Mouse (Mus musculus) T-helper 17 cell (primary cell): ENCODE results near the gene Mov10l1.

ENCODE experiments used
- in situ Hi-C, 2 experiments: fragments of 300-600 bp; cut with MboI, MseI; formaldehyde crosslinking; loops; 1 replicate in 1 of 2; 2 replicates in 1 of 2; pipeline ENCODE4 v1.15.1; 2025; ENCODE audit warnings: high pct_unique_total_duplicates in 2 of 2

The Mov10l1 gene

DNA sequence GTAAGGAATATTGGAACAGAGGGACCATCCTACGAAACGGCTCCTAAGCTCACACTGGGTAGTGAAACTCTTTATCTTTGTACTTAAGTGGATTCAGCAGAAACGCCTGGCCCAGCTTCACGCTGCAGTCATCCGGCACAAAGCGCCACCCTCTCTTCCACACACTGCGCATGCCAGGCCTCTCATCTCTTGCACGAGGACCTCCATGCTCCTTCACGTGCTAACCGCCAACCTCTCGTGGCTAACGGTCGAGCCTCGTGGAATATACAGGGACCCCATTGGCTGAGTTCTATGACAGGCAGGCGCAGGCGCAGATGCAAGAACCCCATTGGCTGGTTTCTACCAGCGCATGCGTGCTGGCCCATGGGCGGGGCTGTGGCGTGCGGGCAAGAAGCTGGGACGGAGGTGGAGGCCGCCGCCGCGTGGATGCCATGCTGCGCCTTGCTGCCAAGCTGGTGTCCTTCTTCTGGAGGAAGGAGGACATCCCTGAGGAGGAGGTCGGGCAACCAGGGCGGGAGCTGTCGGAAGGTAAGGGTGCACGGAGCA is at the start of gene Mov10l1:
Gene Mov10l1 (plus strand): TSS at position 376 of the 546 bp plus-strand sequence.
- in situ Hi-C loops, result no loop called here

DNA sequence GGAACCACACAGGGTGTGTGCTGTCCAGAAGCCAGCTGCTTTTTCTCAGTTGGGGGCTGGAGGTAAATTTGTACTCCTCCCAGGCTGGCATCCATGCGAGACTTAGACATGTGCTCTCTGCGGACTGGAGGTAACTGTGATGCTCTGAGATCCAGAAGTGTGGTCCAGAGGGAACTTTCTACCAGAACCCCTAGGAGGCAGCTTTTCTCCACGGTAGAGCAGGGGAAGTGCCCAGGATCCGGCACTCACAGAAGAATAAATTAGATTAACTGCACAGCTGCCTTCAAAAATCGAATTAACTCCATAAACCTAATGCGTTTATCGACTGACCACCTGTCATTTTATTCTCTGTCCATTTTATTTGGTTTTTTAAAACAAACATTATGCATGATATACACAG is 48.6 kb upstream of the Mov10l1 start:
- in situ Hi-C loops, result loop anchor here in 1 of 2 experiments (10.0 kb wide), 1 partner anchor 1189 kb away; no protein-coding TSS in a partner anchor

DNA sequence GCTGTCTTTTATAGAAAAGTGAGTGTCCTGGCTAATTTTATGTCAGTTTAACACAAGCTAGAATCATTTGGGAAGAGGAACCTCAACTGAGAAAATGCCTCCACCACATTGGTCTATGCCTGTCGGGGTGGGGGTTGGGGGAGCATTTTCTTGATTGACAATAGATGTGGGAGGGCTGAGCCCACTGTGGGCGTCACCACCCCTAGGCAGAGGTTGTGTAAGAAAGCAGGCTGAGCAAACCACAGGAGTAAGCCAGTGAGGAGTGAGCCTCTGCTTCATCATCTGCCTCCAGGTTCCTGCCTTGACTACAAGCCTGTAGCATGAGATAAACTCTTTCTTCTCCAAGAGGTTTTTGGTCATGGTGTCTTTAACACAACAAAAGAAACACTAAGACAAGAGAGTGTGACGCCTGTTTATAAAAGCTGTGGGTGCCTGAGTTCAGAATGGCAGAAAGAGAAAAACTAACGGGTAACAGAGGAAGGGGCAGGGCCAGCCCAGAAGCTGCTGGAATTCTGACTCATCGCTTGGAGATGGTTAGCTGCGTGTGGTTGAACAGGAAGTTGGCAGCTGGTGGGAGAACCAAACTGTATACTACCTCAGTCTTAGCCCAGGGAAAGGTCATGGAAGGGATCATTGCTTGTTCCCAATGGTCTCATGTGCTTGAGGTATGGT is 46.0 kb upstream of the Mov10l1 start:
- in situ Hi-C loops, result loop anchor here in 1 of 2 experiments (5.0 to 10.0 kb wide), 2 partner anchors 76 to 1192 kb away; no protein-coding TSS in a partner anchor

DNA sequence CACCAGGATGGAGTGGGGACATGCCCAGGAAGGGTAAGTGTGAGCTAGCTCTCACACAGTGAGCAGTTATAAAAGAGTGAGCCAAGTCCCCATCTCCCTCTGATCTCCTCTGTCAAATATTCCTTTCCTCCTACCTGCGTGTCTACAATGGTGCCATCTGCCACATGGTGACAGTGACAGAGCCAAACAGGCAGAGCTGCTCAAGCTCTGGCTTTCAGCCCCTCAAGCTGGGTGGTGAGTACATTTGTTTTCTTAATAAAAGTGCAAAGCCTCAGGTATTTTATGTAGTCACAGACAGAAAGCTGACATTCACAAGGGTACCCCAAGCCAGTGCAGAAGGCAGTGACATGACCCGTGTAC is 45.4 kb upstream of the Mov10l1 start:
- in situ Hi-C loops, result loop anchor here in 1 of 2 experiments (5.0 to 10.0 kb wide), 2 partner anchors 75 to 1192 kb away; no protein-coding TSS in a partner anchor

DNA sequence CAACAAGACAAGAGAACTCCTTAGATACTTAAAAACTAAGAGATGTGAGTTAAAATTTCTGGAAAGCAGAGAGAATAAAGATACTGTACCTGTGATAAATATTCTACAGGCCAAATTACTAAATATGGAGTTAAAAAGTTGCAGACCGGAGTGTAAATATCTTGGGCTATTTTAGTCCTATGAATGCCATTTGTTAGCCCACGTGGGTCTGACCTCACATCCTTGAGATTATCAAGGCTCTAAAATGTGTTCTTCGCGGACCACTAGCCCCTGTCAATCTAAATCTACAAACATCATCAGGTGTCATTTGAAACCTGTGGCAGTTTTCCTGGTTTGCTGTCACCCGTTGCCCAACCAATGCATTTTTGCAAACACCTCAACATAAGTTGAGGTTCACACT is 39.9 kb upstream of the Mov10l1 start:
- in situ Hi-C loops, result no loop called here

DNA sequence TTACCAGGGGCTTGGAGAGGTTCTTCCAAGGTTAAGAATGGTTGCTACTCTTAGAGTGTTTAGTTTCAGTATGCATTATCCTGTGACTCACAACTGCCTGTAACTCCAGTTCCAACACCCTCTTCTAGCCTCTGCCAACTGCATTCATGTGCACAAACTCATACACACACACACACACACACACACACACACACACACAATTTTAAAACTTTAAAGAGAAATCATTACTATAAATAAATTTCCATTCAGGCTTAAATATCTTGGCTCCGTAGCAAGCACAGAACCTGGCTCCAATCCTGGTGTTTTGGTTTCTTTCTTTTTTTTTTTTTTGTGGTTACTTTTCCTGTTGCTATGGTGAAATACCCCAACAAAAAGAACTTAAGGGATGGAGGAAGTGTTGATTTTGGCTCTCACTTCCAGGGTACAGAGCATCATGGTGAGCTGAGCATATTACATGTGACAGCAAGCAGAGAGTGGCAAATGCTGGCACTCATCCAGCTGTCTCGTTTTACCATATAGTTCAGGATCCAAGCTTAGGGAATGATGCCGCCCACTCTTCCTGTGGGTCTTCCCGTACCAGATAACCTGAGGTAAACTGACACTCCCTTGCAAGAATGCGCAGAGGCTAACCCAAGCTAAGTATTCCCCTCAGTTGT is 38.7 kb upstream of the Mov10l1 start:
- in situ Hi-C loops, result no loop called here

DNA sequence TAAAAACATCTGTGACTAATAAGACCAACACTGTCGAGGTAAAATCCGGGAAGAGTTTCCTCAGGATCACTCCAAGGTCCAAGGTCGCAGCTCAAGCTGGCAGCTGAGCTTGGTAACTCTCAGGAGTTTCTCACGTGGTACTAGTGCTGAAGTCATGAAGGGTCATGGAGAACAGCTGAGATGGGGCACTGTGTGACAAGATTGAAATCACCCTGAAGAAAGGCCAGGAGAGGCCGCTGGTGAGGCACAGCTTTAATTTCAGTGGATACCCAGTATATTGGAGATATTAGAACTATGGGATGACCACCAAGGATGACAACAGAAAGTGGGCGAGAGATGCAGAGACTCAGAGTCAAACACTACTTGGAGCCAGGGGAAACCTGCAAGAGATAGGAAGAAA is 35.9 kb upstream of the Mov10l1 start:
- in situ Hi-C loops, result no loop called here

DNA sequence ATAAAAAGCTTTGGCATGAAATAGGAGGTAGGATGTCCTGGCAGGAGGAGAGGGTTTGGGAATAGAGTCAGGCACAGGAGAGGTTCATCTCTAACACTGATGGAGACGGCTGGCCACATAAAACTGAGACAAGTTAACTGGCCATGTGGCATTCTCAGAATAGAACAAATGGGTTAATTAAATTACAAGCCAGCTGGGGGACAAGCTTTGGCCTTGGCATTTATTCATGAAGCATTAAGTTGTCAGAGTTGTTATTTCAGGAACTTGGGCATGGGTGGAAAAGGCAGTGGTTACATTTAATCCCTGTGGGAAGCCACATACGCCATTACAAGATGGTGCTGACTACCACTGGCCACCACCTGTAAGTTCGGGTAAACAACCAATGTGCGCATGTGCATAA is 31.5 kb upstream of the Mov10l1 start:
- in situ Hi-C loops, result no loop called here

DNA sequence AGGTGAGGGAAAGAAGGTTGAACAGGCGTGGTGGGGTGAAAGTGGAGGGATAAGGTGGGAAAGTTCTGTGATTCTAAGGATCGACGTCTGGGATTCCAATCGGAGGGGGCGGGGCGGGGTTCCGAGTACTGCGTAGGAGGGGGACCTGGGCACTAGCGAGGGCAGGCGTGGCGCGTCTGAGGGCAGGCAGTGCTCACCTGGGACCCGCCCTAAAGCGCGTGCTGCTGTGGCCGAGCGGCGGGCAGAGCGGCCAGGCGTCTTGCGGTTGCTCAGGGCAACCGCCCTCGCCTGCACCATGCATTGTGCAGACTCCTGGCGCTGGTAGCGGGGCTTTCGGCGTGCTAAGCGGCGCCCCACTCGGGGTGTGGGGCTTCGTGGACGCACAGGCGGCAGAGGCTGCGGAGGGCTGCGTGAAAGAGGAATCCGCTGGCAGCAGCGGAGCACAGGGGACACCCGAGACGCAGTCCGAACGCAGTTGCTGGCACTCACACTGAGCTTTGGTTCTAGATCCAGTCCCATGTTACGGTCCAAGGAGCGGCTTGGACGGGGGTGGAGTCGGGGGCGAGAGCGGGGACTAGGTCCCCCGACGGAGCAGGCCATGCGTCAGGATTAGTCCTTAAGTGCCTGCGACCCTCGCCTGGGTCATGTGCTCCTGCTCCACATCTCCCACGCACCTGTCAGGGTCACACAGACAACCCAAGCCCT is 28.2 kb upstream of the Mov10l1 start, which contains the start of gene Ttll8:
Gene Ttll8 (minus strand): TSS at position 51 of the 705 bp plus-strand sequence.
- in situ Hi-C loops, result no loop called here

DNA sequence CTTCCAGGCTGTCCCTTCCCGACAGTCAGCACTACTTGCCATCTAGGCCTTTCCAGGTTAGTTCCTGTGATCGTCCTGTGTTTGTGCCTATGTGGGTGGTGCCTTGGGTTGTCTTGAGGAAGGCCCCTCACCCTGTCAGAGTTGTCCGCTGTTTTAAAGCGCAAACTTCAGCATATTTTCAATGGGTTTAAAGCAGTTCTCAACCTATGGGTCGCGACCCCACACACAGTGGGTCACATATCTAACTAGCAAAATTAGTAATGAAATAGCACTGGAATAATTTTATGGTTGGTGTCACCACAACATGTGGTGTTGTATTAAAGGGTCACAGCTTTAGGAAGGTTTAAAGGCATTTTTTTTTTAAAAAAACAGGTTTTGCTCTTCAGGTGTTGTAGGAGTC is 27.4 kb upstream of the Mov10l1 start:
- in situ Hi-C loops, result no loop called here

DNA sequence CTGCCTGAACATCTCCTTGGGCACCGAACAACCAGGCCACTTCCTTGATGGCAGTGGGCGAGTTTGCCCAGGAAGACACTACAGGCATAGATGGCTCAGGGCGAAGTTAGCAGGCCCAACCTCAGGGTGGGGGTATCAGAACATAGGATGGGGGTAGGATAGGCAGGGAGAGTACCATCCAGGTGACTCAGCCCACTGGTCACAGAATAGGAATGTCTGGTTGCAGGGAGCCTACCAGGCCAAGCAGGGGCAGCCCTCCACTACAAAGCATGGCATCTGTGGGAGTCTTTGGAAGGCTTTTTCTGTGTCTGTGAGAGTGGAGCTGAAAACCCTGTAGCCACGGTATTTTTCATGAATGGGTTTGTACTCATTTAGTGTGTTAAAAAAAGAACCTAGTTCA is 25.2 kb upstream of the Mov10l1 start:
- in situ Hi-C loops, result no loop called here

DNA sequence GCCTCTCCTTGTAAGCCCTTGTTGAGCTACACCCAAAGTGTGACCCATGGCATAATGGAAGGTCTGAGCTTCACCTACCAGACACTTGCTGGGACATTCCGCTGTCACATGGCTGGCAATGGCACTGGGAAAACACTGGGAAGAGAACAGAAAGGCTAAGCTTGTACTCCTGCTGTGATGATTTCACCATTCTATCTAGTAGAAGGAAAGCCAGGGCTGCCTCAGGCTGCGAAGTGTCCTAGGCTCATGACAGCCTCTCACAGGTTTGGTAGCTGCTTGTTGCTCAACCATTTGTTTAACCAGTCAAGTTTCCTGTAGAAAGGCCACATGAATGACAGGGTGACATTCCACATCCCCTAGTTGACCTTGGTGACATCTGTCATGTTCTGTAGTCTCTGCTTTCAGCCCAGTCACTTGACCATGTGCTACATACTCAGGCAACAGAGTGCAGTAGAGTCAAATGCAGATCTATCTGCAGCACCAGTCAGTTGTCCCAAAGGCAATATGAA is 18.6 kb upstream of the Mov10l1 start:
- in situ Hi-C loops, result no loop called here

DNA sequence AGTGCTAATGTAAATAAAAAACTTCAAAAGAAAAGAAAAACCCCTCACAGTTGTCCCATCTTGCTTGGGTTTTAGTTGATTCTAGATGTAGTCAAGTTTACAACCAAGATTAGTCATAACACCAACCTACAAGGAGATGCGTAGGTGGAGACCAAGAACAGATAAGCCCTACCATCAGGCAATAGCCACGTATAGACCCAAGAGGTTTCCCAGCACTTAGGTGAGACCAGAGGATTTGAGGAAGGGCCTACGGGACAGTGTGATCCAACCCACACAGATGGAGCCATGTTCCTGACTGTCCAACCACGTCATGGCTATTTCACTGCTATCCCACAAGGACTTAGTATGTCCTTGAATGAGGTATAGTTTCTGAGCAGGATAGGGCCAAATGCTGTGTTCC is 10.4 kb upstream of the Mov10l1 start:
- in situ Hi-C loops, result no loop called here

DNA sequence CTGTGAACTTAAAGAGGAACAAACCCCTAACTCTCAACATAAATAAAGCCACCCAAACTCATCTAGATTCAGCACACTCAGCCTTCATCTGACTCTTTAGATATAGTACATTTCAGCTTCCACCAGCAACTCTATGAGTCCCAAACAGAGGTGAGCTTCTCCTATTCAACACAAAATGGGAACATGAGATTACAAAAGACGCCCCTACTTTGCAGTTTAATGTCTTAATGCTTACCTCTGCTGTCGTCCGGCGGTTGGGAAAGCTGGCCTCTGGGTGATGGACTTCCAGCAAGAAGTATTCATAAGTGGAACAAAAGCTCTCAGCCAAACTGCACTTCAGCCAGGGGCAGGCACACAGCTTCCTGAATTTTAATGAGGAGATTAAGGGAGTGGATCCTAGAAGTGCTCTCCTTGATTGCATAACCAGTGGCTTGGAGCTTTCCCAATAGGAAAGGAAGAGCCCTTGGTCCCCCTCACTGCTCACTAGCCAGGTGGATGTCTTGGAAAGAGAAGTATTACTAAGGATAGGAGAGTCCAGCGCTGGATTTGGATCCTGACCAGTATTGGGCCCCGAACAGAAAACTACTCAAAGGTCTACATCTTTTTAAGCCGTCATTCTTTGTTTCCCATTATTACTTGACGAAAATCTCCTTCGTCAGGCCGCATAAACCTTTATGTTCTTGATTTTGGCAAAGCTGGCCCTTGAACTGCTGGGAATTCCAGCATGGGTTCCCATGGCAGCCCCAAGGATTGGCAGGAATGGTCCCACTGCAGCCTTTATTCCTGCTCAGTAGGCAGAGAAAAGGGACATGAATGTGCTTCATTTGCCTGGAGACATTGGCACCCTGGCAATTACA is 4.2 kb upstream of the Mov10l1 start, which contains the start of gene Mlc1:
Gene Mlc1 (minus strand): TSS at position 727 of the 857 bp plus-strand sequence.
- in situ Hi-C loops, result no loop called here

DNA sequence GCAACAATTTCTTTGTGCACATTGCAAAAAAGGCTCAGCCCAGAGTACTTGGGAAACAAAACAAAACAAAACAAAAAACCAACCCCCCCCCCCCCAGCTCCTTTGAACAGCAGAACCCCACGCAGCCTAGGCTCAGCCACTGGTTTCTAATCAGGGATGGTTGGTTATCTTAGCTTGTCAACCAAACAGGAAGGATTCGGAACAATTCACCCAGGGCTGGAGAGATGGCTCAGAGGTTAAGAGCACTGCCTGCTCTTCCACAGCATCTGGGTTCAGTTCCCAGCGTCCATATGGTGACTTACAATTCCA is 3.6 kb upstream of the Mov10l1 start:
- in situ Hi-C loops, result no loop called here

DNA sequence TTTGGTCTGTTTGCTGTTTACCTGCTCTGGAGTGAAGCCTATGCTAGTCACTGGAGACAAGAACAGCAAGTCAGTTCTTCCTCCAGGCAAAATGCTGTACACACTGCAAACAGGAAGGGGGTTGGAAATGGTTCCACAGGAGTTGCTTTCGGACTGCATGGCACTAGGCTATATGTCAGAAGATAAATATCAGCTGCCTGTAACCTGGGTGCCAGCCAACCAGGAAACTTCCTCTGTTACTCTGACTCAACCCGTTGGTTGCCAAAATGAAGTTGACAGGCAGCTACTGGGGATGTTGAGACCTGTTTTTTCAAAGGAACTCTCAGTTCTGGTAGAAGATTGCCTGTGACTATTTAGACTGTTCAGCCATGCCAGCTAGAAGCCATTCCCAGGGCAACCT is 6.5 kb downstream of the Mov10l1 start:
- in situ Hi-C loops, result no loop called here

DNA sequence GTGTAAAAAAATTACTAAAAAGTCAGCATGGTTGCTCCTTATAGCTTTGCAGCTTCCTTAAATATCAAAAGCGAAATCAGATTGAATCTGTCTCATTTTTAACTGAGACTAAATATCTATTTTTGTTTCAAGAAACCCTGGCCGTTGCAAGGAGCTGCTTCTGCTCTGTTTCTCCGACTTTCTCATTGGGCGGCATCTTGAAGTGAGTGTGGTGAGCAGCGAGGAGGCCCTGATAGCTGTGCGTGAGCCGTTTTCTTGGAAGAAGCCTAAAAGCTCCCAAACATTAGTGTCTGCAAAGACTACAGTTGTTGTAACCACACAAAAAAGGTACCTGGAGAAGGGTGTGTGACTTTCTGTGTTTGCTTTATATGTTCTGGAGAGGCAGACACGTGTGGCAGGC is 15.9 kb downstream of the Mov10l1 start:
- in situ Hi-C loops, result loop anchor here in 1 of 2 experiments (10.0 kb wide), 1 partner anchor 1116 kb away; no protein-coding TSS in a partner anchor

DNA sequence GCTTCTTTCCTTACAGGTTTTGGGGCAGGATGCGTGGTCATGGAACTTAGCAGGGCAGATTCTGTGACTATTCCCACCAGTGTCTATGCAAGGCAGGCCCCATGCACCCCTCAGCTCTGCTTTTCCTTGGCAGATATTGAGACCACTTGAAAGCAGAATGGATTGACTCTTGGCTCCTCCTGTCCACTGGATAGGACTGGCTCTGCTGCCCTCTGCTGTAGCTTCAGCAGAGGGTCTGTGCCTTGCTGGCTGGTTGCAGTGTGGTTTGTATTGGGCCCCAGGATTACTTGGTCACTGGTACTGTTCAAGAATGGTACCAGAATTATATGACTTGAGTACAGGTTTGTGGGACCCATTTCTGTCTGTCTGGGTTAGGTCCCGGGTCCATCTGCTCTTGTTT is 16.4 kb downstream of the Mov10l1 start:
- in situ Hi-C loops, result loop anchor here in 1 of 2 experiments (10.0 kb wide), 1 partner anchor 1116 kb away; no protein-coding TSS in a partner anchor

DNA sequence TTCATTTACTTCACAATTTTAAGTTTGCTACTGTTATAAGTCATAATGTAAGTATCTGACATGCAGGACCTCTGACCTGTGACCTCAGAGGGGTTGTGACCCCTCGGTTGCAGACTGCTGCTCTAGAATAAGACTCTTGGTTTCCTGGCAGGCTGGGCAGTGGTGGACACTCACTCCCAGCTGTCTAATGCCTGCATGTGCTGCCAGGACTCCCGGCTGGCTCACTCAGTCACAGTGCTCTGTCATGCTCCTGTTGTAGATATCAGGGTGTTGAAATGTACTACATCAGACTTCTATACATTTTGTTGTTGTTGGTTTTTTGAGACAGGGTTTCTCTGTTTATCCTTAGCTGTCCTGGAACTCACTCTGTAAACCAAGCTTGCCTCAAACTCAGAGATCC is 17.7 kb downstream of the Mov10l1 start:
- in situ Hi-C loops, result no loop called here

DNA sequence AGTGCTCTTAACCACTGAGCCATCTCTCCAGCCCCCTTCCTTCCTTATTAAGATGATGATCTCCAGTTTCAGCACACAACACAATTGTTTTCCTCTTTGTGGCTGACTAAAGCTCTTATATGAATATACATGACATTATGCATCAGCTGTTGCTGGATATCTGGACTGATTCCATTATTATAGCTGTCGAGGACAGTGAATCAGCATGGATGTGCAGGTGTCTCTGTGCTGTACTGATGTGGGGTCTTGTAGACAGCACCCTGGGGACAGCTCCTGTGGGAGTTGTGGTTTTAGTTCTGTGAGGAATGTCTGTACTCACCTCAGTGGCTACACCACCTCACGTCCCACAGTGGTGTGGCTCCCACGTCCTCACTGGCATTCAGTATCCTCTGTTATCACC is 18.5 kb downstream of the Mov10l1 start:
- in situ Hi-C loops, result no loop called here

DNA sequence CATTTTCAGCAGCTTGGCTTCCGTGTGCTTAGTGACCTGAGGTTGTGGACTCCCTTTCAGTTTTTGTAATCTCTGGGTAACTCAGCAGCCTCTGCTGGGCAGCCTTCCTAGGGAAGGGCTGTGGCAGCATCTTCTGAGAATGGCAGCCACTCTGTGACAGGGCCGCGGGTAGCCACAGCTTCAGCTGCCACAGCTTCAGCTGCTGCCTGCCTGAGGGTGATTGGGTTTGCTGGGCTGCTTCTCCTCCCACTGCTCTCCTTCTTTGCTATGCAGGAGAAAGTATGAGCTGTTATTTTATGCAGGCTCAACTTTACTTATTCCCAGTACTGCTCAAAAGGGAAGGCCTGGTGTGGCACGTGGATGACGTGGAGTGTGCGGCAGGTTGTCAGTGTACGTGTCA is 24.3 kb downstream of the Mov10l1 start:
- in situ Hi-C loops, result no loop called here
